Mouse (Mus musculus): ENCODE results near the gene Sprr2k. TPM values are rescaled to one million over a fixed set of nuclear protein-coding genes. Genes with fewer than 3 reads are reported as not detected.
"Not testable (repeated sequence)": the region's sequence is repeated elsewhere in the genome, so short reads cannot be mapped to it uniquely, and the experiment has no call there.

The Sprr2k gene
- not detected in 2 replicates for polyA plus RNA-seq (2016; fragmentation: Nextera tagmentation; extraction: Ambion mirVana)

GRCm38 (mm10) chr3:92432282-92432681, at the start of gene Sprr2k:
TSS of gene Sprr2k (plus strand) at chr3:92432582.
- 94% methylated on average over 2 of the region's 2 CpGs for WGBS
- Histone ChIP-seq H3K4me3 (no peak within 1 kb of the TSS), H3K9me3 (replicated peaks) (no peaks in the 10 kb centered on the region), H3K27ac (no peak within 1 kb of the TSS), H3K27me3 (ENCODE audit: low read depth, poor library complexity, severe bottlenecking) (no peaks in the 10 kb centered on the region), H3K4me1 (no peaks in the 10 kb centered on the region), H3K36me3 (no peaks in the 10 kb centered on the region)
- no peak for DNase-seq (ENCODE audit: low spot score)

DNA sequence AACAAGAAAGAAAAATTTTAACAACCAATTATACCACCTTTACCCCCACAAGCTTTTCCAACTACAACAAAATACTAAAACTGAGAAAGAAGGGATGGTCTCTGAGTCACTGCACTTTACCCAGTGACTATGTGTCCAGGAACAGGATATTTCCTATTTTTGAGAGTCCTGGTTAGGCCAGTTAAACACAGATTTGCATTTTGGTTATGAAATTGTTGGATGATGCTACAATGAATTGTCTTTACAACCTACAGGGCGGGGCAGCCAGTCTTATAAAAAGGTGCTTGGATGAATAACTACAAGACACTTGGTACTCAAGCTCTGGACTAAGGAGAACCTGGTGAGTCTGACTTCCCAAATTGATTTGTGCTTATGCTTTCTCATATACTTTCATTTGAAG, 47.0 kb upstream of the Sprr2k start, which contains the start of gene Sprr2h:
Sprr2h (plus strand) TSS at position 301 of the 400 bp plus-strand sequence.
- Histone ChIP-seq H3K4me3 (no peak within 1 kb of the TSS), H3K36me3 (no peaks in the 10 kb centered on the region), H3K4me1 (no peaks in the 10 kb centered on the region), H3K27me3 (ENCODE audit: low read depth, poor library complexity, severe bottlenecking) (no peaks in the 10 kb centered on the region), H3K9me3 (replicated peaks) (no peaks in the 10 kb centered on the region), H3K27ac (no peak within 1 kb of the TSS)
- WGBS, result 88% methylated on average over 1 of the region's 1 CpGs
- DNase-seq (ENCODE audit: low spot score), result no peak

GRCm38 (mm10) chr3:92394301-92394700, 38.1 kb upstream of the Sprr2k start:
- DNase-seq (ENCODE audit: low spot score), result no peak
- Histone ChIP-seq H3K4me3 (no peak overlapping the region), H3K27me3 (ENCODE audit: low read depth, poor library complexity, severe bottlenecking) (no peaks in the 10 kb centered on the region), H3K27ac (no peak overlapping the region), H3K4me1 (no peaks in the 10 kb centered on the region), H3K36me3 (no peaks in the 10 kb centered on the region), H3K9me3 (replicated peaks) (no peaks in the 10 kb centered on the region)
- WGBS, result 59% methylated on average over 1 of the region's 1 CpGs

DNA sequence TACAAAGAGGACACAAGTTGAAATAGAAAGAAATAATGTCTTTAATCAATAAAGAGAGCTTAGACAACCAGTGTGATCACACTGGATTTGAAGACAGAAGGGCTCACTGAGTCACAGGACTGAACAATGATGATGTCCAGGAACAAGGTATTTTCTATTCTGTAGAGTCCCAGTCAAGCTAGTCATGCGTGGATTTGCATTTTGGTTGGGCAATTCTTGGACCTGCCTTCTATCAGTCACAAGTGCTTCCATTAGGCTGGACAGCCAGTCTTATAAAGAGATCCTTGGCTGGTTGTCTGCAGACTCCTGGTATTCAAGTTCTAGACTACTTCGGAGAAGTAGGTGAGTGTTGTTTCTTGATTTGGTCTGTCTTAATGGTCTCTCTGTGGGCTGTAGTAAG, 24.7 kb upstream of the Sprr2k start, which contains the start of gene Sprr2i:
Sprr2i (plus strand) TSS at position 301 of the 400 bp plus-strand sequence.
- no peaks in the 10 kb centered on the region for H3K4me1 ChIP-seq
- no peak for DNase-seq (ENCODE audit: low spot score)
- WGBS, result 92% methylated on average over 2 of the region's 2 CpGs

GRCm38 (mm10) chr3:92417782-92418181, 14.6 kb upstream of the Sprr2k start, which contains the start of gene Sprr2j-ps:
TSS of gene Sprr2j-ps (plus strand) at chr3:92418082.
- no peak within 1 kb of the TSS for H3K4me3 ChIP-seq
- 96% methylated on average over 2 of the region's 2 CpGs for WGBS
- H3K36me3 ChIP-seq, result no peaks in the 10 kb centered on the region
- H3K27me3 ChIP-seq (ENCODE audit: low read depth, poor library complexity, severe bottlenecking), result no peaks in the 10 kb centered on the region
- no peaks in the 10 kb centered on the region for H3K9me3 ChIP-seq (replicated peaks)
- H3K4me1 ChIP-seq, result no peaks in the 10 kb centered on the region
- DNase-seq (ENCODE audit: low spot score), result no peak
- H3K27ac ChIP-seq, result no peak within 1 kb of the TSS

More for the DNA sequence above, 24.7 kb upstream of the Sprr2k start, which contains the start of gene Sprr2i:
- Histone ChIP-seq H3K4me3 (no peak within 1 kb of the TSS), H3K9me3 (replicated peaks) (no peaks in the 10 kb centered on the region), H3K27me3 (ENCODE audit: low read depth, poor library complexity, severe bottlenecking) (no peaks in the 10 kb centered on the region), H3K36me3 (no peaks in the 10 kb centered on the region), H3K27ac (no peak within 1 kb of the TSS)

- no peaks in the 10 kb centered on the region for H3K27me3 ChIP-seq (ENCODE audit: low read depth, poor library complexity, severe bottlenecking)
- no peaks in the 10 kb centered on the region for H3K36me3 ChIP-seq
- DNase-seq (ENCODE audit: low spot score), result no peak
- H3K4me1 ChIP-seq, result no peaks in the 10 kb centered on the region
- no peak within 1 kb of the TSS for H3K4me3 ChIP-seq
- no peaks in the 10 kb centered on the region for H3K9me3 ChIP-seq (replicated peaks)
- 93% methylated on average over 6 of the region's 6 CpGs for WGBS
- H3K27ac ChIP-seq, result no peak within 1 kb of the TSS
Measured at GRCm38 (mm10) chr3:92429323-92429722, 3.1 kb upstream of the Sprr2k start, which contains the start of gene Gm9774. TSS of gene Gm9774 (minus strand) at chr3:92429423.

DNA sequence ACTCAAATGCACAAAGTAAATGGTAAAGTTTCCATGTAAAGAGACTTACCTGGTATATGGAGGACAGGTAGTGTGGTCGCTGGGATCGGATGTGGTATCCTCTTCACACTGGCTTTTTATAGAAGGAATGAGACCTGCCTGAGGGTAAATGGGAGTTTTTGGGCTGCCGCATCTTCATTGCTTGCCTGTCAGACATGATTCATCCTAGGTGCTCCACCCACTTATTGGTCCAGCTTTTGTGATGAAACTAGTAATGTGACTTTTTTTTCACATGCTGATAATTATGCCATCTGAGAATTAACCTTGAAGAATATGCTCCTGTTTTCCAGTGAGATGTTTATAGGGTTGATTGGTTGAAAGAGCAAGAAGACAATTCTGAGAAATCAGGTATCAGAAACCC, 6.3 kb downstream of the Sprr2k start, which contains the start of gene Sprr1b:
Sprr1b (minus strand) TSS at position 101 of the 400 bp plus-strand sequence.
- Histone ChIP-seq H3K9me3 (replicated peaks) (no peaks in the 10 kb centered on the region), H3K4me1 (no peaks in the 10 kb centered on the region), H3K27ac (no peak within 1 kb of the TSS), H3K36me3 (no peaks in the 10 kb centered on the region), H3K4me3 (no peak within 1 kb of the TSS), H3K27me3 (ENCODE audit: low read depth, poor library complexity, severe bottlenecking) (no peaks in the 10 kb centered on the region)
- no peak for DNase-seq (ENCODE audit: low spot score)
- 90% methylated on average over 3 of the region's 3 CpGs for WGBS

DNA sequence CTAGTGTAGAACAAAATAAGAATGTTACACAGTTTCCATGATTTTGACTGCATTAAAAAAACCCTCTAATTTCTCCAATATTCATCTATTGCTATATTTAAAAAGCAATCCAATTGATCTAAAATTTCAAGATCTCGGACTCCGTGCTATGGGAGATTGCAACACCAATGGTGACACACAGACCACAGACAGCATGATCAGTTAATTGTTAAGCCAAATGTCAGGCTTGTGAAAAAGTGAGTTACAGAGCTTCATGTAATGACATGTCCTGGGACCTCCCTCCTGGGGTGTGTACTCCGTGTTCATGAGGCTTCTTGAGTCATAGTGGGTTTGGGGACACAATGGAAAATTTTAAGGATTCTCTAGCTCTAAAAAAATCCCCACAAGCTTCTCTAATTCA, 7.8 kb downstream of the Sprr2k start:
- DNase-seq (ENCODE audit: low spot score), result no peak
- Histone ChIP-seq H3K4me3 (no peak overlapping the region), H3K9me3 (replicated peaks) (no peaks in the 10 kb centered on the region), H3K27ac (no peak overlapping the region), H3K27me3 (ENCODE audit: low read depth, poor library complexity, severe bottlenecking) (no peaks in the 10 kb centered on the region), H3K4me1 (no peaks in the 10 kb centered on the region), H3K36me3 (no peaks in the 10 kb centered on the region)
- 89% methylated on average over 3 of the region's 3 CpGs for WGBS

- no peaks in the 10 kb centered on the region for H3K27me3 ChIP-seq (ENCODE audit: low read depth, poor library complexity, severe bottlenecking)
- no peaks in the 10 kb centered on the region for H3K4me1 ChIP-seq
- H3K4me3 ChIP-seq, result no peak overlapping the region
- DNase-seq (ENCODE audit: low spot score), result no peak
- no peak overlapping the region for H3K27ac ChIP-seq
- H3K9me3 ChIP-seq (replicated peaks), result no peaks in the 10 kb centered on the region
- WGBS, result 89% methylated on average over 5 of the region's 5 CpGs
- H3K36me3 ChIP-seq, result no peaks in the 10 kb centered on the region
Measured at GRCm38 (mm10) chr3:92455151-92455550, 22.8 kb downstream of the Sprr2k start.

DNA sequence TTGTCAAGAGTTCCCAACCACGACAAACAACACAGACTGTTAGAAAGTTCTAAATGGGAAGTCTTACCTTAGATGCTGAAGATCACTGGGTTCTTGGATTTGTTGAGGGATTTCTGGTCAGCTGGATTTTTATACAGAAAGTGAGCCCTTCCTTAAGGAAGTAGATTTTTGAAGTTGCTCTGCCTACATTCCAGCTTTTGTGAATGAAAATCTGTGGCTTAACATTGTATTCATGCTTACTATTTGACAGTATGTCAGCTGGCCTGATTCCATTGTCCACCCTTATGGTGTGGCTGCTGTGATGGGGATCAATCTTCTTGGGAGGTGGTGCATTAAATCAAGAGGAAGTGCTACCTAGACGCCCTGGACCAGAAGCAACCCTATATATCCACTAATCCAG, 26.2 kb downstream of the Sprr2k start, which contains the start of gene Sprr3:
Sprr3 (minus strand) TSS at position 101 of the 400 bp plus-strand sequence.
- 75% methylated on average over 2 of the region's 2 CpGs for WGBS
- Histone ChIP-seq H3K4me1 (no peaks in the 10 kb centered on the region), H3K27ac (no peak within 1 kb of the TSS), H3K27me3 (ENCODE audit: low read depth, poor library complexity, severe bottlenecking) (no peaks in the 10 kb centered on the region), H3K9me3 (replicated peaks) (no peaks in the 10 kb centered on the region), H3K4me3 (no peak within 1 kb of the TSS), H3K36me3 (no peaks in the 10 kb centered on the region)
- no peak for DNase-seq (ENCODE audit: low spot score)

DNA sequence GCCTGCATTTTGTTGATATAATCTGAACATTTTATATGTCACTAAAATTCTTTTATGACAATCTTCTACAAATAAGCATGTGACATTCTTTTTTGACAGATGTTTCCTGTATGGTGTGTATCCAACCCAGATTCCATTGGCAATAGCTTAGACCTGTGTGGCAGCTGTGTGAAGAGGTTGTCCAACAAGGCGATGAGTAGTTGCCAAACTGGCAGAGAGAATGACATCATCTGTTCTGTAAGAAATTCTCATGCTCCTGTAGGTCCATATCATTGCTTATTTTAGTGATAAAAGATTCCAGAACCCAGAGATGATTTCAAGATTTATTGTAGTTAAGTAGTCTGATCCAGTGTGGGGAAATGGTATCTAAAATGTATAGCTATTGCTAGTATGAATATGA, 34.2 kb downstream of the Sprr2k start:
- Histone ChIP-seq H3K9me3 (replicated peaks) (no peaks in the 10 kb centered on the region), H3K36me3 (no peaks in the 10 kb centered on the region), H3K27me3 (ENCODE audit: low read depth, poor library complexity, severe bottlenecking) (no peaks in the 10 kb centered on the region), H3K4me1 (no peaks in the 10 kb centered on the region), H3K27ac (no peak overlapping the region), H3K4me3 (no peak overlapping the region)
- no peak for DNase-seq (ENCODE audit: low spot score)
- WGBS, result 96% methylated on average over 1 of the region's 1 CpGs

DNA sequence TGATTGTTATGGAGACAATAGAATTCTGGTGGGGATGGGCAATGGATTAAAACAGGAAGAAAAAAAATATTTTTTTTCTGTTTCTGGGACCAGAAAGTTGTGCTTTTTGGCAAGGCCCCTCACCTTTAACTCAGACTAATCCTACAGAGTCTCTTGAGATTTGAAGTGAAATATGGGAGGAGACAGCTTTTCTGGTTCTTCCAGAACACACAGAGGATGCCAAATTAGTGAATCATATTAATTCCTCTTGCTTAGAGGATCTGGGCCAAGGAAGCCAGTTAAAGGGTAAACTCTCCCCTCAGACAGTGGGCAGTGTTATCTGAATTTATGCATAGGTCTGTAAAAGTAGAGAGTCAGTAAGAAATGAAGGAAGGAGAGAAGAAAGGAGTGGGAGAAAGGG, 35.0 kb downstream of the Sprr2k start:
- no peak for DNase-seq (ENCODE audit: low spot score)
- H3K27ac ChIP-seq, result no peak overlapping the region
- H3K9me3 ChIP-seq (replicated peaks), result no peaks in the 10 kb centered on the region
- H3K27me3 ChIP-seq (ENCODE audit: low read depth, poor library complexity, severe bottlenecking), result no peaks in the 10 kb centered on the region
- no peaks in the 10 kb centered on the region for H3K4me1 ChIP-seq
- no peak overlapping the region for H3K4me3 ChIP-seq
- H3K36me3 ChIP-seq, result no peaks in the 10 kb centered on the region

DNA sequence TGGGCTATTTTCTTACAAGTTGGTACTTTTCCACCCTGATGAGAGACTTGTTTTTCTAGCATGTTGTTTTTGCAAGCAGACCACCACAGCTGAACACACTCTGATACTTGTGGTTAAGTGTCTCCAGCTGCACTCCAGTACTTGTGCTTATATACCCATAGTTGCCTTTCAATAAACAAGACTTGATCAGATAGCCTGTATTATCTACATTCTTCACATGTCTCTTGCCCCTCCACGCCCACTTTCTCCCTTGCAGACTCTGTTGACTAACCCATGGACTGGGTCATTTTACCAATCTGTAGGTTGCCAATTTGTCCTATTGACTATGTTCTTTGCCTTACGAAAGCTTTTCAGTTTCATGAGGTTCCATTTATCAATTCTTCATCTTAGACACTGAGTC, 37.7 kb downstream of the Sprr2k start:
- WGBS, result 93% methylated on average over 2 of the region's 2 CpGs
- H3K36me3 ChIP-seq, result no peaks in the 10 kb centered on the region
- no peaks in the 10 kb centered on the region for H3K27me3 ChIP-seq (ENCODE audit: low read depth, poor library complexity, severe bottlenecking)
- no peaks in the 10 kb centered on the region for H3K9me3 ChIP-seq (replicated peaks)
- no peak overlapping the region for H3K4me3 ChIP-seq
- H3K27ac ChIP-seq, result no peak overlapping the region
- H3K4me1 ChIP-seq, result no peaks in the 10 kb centered on the region
- no peak for DNase-seq (ENCODE audit: low spot score)

- not testable (repeated sequence) for H3K36me3 ChIP-seq; H3K27me3 ChIP-seq (ENCODE audit: low read depth, poor library complexity, severe bottlenecking); H3K4me3 ChIP-seq; H3K27ac ChIP-seq; H3K4me1 ChIP-seq; DNase-seq (ENCODE audit: low spot score); H3K9me3 ChIP-seq (replicated peaks)
Measured at GRCm38 (mm10) chr3:92481249-92481648, 48.9 kb downstream of the Sprr2k start.

All from limb, embryonic 10.5 days (tissue).